Mouse (Mus musculus) midbrain, embryonic 14.5 days (tissue): ENCODE data around the gene Abca15. TPM values are rescaled to one million over a fixed set of nuclear protein-coding genes. Genes with fewer than 3 reads are reported as not detected.
"Not testable (repeated sequence)": the region's sequence is repeated elsewhere in the genome, so short reads cannot be mapped to it uniquely, and the experiment has no call there.

Source experiments
- ATAC-seq: fragments of 200-750 bp; cut with Nextera tagmentation; 2 replicates; pipeline ENCODE4 v1.8.0; 2017; ENCODE audit warnings: moderate number of reproducible peaks, moderate library complexity; ENCODE audit not compliant: low FRiP score, low TSS enrichment
- DNase-seq: peaks from one replicate; pipeline ENCODE4 v3.0.0-alpha.2; 2015
- H3K27ac ChIP-seq: fragments of 300-500 bp; sonication (generic); replicated peaks from 2 replicates; pipeline ENCODE4 v1.5.1; 2014; ENCODE audit warnings: mild to moderate bottlenecking, low read depth, low read length, moderate library complexity
- H3K27me3 ChIP-seq: fragments of 300-500 bp; sonication (generic); 2 replicates; pipeline ENCODE4 v1.6.1; 2014; ENCODE audit warnings: low read length, control low read depth, mixed read lengths; ENCODE audit not compliant: control insufficient read depth, insufficient read depth
- H3K36me3 ChIP-seq: fragments of 300-500 bp; sonication (generic); 2 replicates; pipeline ENCODE4 v1.6.1; 2014; ENCODE audit warnings: low read length, control low read depth; ENCODE audit not compliant: control insufficient read depth, insufficient read depth
- H3K4me1 ChIP-seq: fragments of 300-500 bp; sonication (generic); 2 replicates; pipeline ENCODE4 v1.6.1; 2014; ENCODE audit warnings: mild to moderate bottlenecking, antibody characterized with exemption, low read length, control low read depth; ENCODE audit not compliant: control insufficient read depth, insufficient read depth
- H3K4me2 ChIP-seq: fragments of 300-500 bp; sonication (generic); 2 replicates; pipeline ENCODE4 v1.6.1; 2014; ENCODE audit warnings: mild to moderate bottlenecking, low read length, moderate library complexity
- H3K4me3 ChIP-seq: fragments of 300-500 bp; sonication (generic); replicated peaks from 2 replicates; pipeline ENCODE4 v1.5.1; 2014; ENCODE audit warnings: low read depth, low read length
- H3K9ac ChIP-seq: fragments of 300-500 bp; sonication (generic); replicated peaks from 2 replicates; pipeline ENCODE4 v1.6.1; 2014; ENCODE audit warnings: mild to moderate bottlenecking, low read length, moderate library complexity
- H3K9me3 ChIP-seq: fragments of 300-500 bp; sonication (generic); 2 replicates; pipeline ENCODE4 v1.6.1; 2016; ENCODE audit warnings: low read length, control low read depth, mixed read lengths; ENCODE audit not compliant: control insufficient read depth
- WGBS: fragments of 180-500 bp; shearing (Covaris S2); extraction: QIAGEN DNeasy Blood & Tissue Kit; methylation state at CpG from one replicate; pipeline ENCODE4 v1.1.7; 2014; 5-methylcytosine and 5-hydroxymethylcytosine counted together
- polyA plus RNA-seq: library from polyadenylated mRNA; unstranded; fragments of >200 nt; fragmentation: Nextera tagmentation; extraction: Ambion mirVana; gene quantifications from 2 replicates; pipeline ENCODE4 v1.2.1, GENCODE M21; 2014

The Abca15 gene
- polyA plus RNA-seq: not detected in 2 replicates

DNA sequence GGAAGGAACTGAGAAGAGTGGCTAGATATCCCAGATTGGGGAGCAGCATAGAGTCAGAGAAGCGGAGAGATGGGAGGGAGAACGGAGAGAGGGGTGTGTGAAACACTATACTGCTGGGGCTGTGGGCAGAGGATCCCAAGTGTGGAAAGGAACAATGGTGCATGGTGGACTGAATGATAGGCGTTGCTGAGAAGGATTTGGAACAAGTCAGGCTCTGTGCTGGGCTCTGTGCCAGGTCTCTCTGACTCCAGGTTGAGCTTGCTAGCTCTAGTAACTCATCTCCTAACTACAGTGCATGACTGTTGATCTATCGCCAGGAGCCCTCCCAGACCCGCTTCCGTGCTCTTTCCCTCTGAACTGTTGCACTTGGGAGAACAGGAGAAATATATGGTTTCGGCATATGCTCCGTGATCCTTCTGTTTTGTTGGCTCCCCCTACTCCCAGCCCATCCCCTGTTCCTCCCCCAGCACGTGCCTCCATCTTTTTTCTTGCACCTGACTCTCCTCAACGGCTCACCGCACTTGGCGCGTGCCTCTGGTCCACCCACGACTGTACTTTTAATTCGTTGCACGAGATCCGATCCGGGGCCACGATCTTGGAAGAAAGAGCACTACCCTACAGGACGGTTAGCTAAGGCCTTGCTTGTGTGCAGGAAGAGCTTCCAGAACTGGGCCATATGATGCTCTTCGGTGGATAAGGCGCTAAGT, at the start of gene Abca15:
Gene Abca15, plus strand, starts transcription at position 584 of the 707 bp plus-strand sequence.
- Histone ChIP-seq H3K4me1 (no peaks in the 10 kb centered on the region), H3K9me3 (no peaks in the 10 kb centered on the region), H3K27ac (no peak within 1 kb of the TSS), H3K9ac (no peak within 1 kb of the TSS), H3K36me3 (no peaks in the 10 kb centered on the region), H3K4me3 (no peak within 1 kb of the TSS), H3K4me2 (peak within 1 kb of the TSS; percentile 53), H3K27me3 (no peaks in the 10 kb centered on the region)
- ATAC-seq (no peak), DNase-seq (peak; percentile 25)
- WGBS: 89% methylated on average over 22 of the region's 22 CpGs

- H3K9me3 ChIP-seq: no peaks in the 10 kb centered on the region
- H3K36me3 ChIP-seq: no peaks in the 10 kb centered on the region
- no peak for ATAC-seq
- H3K4me2 ChIP-seq: no peak overlapping the region
- no peaks in the 10 kb centered on the region for H3K4me1 ChIP-seq
- no peaks in the 10 kb centered on the region for H3K27me3 ChIP-seq
- H3K4me3 ChIP-seq: no peak overlapping the region
- H3K9ac ChIP-seq: no peak overlapping the region
- H3K27ac ChIP-seq: no peak overlapping the region
- no peak for DNase-seq
- WGBS: 83% methylated on average over 3 of the region's 3 CpGs
Measured at GRCm38 (mm10) chr7:120285286-120285685, 43.2 kb upstream of the Abca15 start.

DNA sequence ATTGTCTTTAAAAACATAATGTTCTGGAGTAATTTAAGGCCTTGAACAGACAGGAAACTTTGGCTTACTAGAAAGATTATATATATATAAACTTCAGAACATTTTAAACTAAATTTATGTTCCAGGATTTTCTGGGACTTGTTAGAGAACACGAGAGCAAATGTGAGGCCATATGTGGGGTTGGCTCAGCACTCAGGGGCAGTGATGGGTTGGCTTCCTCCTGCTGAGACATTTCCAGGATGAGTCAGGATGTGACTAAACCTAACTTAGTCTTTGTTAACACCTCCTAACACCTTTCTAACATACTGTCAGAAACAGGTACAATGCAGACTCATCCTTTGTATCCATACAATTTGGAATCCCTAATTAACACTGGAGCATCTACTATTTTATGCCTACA, 12.4 kb upstream of the Abca15 start:
- no peaks in the 10 kb centered on the region for H3K4me1 ChIP-seq
- ATAC-seq (no peak), DNase-seq (no peak)
- H3K27ac ChIP-seq: no peak overlapping the region
- no peaks in the 10 kb centered on the region for H3K36me3 ChIP-seq
- no peaks in the 10 kb centered on the region for H3K9me3 ChIP-seq
- H3K9ac ChIP-seq: no peak overlapping the region
- WGBS: 88% methylated on average over 1 of the region's 1 CpGs
- H3K4me2 ChIP-seq: no peak overlapping the region
- no peak overlapping the region for H3K4me3 ChIP-seq
- H3K27me3 ChIP-seq: no peaks in the 10 kb centered on the region

GRCm38 (mm10) chr7:120322963-120323362, 5.5 kb upstream of the Abca15 start:
- no peak overlapping the region for H3K4me3 ChIP-seq
- no peaks in the 10 kb centered on the region for H3K9me3 ChIP-seq
- no peaks in the 10 kb centered on the region for H3K4me1 ChIP-seq
- no peak overlapping the region for H3K4me2 ChIP-seq
- no peak for DNase-seq
- ATAC-seq: no peak
- H3K36me3 ChIP-seq: no peaks in the 10 kb centered on the region
- 56% methylated on average over 4 of the region's 4 CpGs for WGBS
- H3K27ac ChIP-seq: no peak overlapping the region
- no peak overlapping the region for H3K9ac ChIP-seq
- no peaks in the 10 kb centered on the region for H3K27me3 ChIP-seq

- H3K9me3 ChIP-seq, H3K27ac ChIP-seq, H3K36me3 ChIP-seq, H3K9ac ChIP-seq, ATAC-seq, H3K4me3 ChIP-seq, H3K4me1 ChIP-seq, H3K27me3 ChIP-seq, DNase-seq, H3K4me2 ChIP-seq: not testable (repeated sequence)
- 74% methylated on average over 2 of the region's 2 CpGs for WGBS
Measured at GRCm38 (mm10) chr7:120325911-120326310, 2.6 kb upstream of the Abca15 start.

GRCm38 (mm10) chr7:120327220-120328073, 1.0 kb upstream of the Abca15 start:
- Histone ChIP-seq H3K4me3 (peak overlapping the region; percentile 20; the same call in 1 of the 2 replicates), H3K36me3 (no peaks in the 10 kb centered on the region), H3K9me3 (no peaks in the 10 kb centered on the region), H3K4me2 (peak overlapping the region; percentile 53), H3K27ac (no peak overlapping the region), H3K27me3 (no peaks in the 10 kb centered on the region), H3K9ac (no peak overlapping the region), H3K4me1 (no peaks in the 10 kb centered on the region)
- no peak for ATAC-seq
- peak; percentile 82 for DNase-seq
- WGBS: 12% methylated on average over 22 of the region's 22 CpGs

GRCm38 (mm10) chr7:120361159-120361558, 32.7 kb downstream of the Abca15 start:
- H3K27me3 ChIP-seq: no peaks in the 10 kb centered on the region
- 35% methylated on average over 13 of the region's 13 CpGs for WGBS
- H3K9me3 ChIP-seq: no peaks in the 10 kb centered on the region
- H3K27ac ChIP-seq: no peak overlapping the region
- H3K4me1 ChIP-seq: no peaks in the 10 kb centered on the region
- no peaks in the 10 kb centered on the region for H3K36me3 ChIP-seq
- ATAC-seq (no peak), DNase-seq (peak; percentile 25)
- H3K9ac ChIP-seq: no peak overlapping the region
- H3K4me3 ChIP-seq: no peak overlapping the region
- H3K4me2 ChIP-seq: no peak overlapping the region

DNA sequence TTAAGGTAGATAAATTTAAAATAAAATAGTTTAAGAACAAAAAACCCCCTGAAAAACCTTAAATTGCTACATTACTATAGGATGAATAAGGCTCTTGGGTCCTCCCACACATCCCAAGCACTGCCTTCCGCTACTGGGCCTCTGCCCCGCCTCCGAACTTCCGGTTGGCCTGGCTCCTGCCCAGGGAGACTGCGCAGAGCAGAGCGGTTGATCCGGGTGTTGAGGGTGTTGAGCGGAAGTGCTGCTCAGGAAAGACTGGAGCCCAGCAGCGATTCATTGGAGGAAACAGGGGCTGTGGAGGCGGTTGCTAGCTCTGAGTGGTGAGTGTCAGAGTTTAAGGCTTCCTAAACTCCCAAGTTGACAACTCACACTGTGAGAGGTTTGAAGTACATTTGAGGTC, 81.0 kb downstream of the Abca15 start, which contains the start of gene Abca16:
Gene Abca16, plus strand, starts transcription at position 201 of the 400 bp plus-strand sequence.
- Histone ChIP-seq H3K27ac (no peak within 1 kb of the TSS), H3K4me1 (no peaks in the 10 kb centered on the region), H3K9ac (no peak within 1 kb of the TSS), H3K4me2 (no peak within 1 kb of the TSS), H3K9me3 (no peaks in the 10 kb centered on the region), H3K4me3 (no peak within 1 kb of the TSS), H3K27me3 (no peaks in the 10 kb centered on the region), H3K36me3 (no peaks in the 10 kb centered on the region)
- ATAC-seq (no peak), DNase-seq (no peak)
- 87% methylated on average over 10 of the region's 10 CpGs for WGBS
